Mouse (Mus musculus): ENCODE measurements at regions not wholly inside any gene's neighbourhood (a gene's known extent, or its start where the extent isn't known, plus 50 kb on each side); places are given as distances from the start of the nearest gene placed in this dataset.

DNA sequence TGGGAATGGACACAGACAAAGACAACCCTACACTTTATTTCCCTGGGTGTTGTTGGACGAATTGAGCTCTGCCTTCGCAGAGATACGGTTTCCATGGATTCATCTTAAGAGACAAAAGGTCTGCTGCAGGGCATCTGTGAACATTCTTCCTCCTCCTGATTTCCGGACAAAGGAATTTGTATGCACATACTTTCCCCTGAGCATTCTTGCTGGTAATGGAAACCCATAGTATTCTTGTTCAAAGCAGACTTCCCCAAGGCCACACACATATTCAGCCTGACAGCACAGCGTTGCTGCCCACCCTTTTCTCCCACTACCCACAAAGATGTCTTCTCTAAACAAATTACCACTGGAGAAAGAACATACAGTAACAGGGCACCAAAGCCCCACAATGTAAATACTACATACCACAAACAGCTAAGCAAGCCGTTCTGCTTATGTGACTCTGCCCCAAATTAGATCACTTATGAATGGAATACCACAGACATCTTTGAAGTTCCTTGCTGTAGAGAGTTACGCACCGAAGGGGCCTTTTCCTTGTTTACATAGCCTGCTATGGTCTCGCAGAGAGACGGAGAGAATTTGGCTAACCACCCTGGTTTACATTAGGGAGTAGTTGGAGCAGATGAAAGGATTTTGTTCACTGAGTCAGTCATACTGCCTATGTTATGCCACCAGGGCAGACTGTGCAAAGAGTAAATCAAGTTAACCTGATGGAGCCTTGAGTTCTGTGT lies 96.0 kb upstream of the Tas2r134 start:
- Histone ChIP-seq H3K27ac (ENCODE audit: low read length) (no peak overlapping the region), H3K4me3 (ENCODE audit: low read length) (no peak overlapping the region), H3K4me1 (ENCODE audit: insufficient read depth, low read length) (peaks cover 13% of the 10 kb centered on the region; the same call in 1 of the 2 replicates), H3K4me2 (replicated peaks; ENCODE audit: low read depth, low read length) (no peak overlapping the region), H3K9me3 (ENCODE audit: low read length) (no peaks in the 10 kb centered on the region), H3K9ac (replicated peaks; ENCODE audit: low read length) (no peak overlapping the region), H3K27me3 (ENCODE audit: insufficient read depth, low read length) (no peaks in the 10 kb centered on the region), H3K36me3 (ENCODE audit: insufficient read depth, low read length) (no peaks in the 10 kb centered on the region)
- WGBS = 44% methylated on average over 10 of the region's 10 CpGs
- ATAC-seq (ENCODE audit: low FRiP score, low TSS enrichment) = no peak

DNA sequence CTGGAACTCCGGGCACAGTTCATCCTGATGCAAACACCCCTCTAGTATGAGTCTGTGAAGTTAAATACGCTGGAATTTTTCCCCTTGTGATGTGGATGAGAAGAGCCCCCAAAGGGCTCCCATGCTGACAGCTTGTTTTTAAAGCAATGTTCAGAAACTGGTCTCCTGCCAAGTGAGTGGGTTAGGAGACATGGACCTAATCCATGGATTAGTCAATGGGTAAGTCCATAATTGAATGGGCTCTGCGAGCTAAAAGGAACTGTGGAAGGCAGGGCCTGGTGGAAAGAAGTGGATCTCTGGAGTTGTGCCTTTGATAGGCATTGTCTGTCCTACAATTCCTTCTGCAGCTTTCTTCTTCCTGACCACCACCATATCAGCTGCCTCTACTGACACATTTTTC lies 104.5 kb upstream of the Tas2r134 start:
- H3K4me3 ChIP-seq (ENCODE audit: low read length) = no peak overlapping the region
- H3K9me3 ChIP-seq (ENCODE audit: low read length) = no peaks in the 10 kb centered on the region
- H3K4me2 ChIP-seq (replicated peaks; ENCODE audit: low read depth, low read length) = no peak overlapping the region
- no peak for ATAC-seq (ENCODE audit: low FRiP score, low TSS enrichment)
- 86% methylated on average over 3 of the region's 3 CpGs for WGBS
- H3K36me3 ChIP-seq (ENCODE audit: insufficient read depth, low read length) = no peaks in the 10 kb centered on the region
- H3K27ac ChIP-seq (ENCODE audit: low read length) = no peak overlapping the region
- H3K27me3 ChIP-seq (ENCODE audit: insufficient read depth, low read length) = no peaks in the 10 kb centered on the region
- no peak overlapping the region for H3K9ac ChIP-seq (replicated peaks; ENCODE audit: low read length)
- no peaks in the 10 kb centered on the region for H3K4me1 ChIP-seq (ENCODE audit: insufficient read depth, low read length)

DNA sequence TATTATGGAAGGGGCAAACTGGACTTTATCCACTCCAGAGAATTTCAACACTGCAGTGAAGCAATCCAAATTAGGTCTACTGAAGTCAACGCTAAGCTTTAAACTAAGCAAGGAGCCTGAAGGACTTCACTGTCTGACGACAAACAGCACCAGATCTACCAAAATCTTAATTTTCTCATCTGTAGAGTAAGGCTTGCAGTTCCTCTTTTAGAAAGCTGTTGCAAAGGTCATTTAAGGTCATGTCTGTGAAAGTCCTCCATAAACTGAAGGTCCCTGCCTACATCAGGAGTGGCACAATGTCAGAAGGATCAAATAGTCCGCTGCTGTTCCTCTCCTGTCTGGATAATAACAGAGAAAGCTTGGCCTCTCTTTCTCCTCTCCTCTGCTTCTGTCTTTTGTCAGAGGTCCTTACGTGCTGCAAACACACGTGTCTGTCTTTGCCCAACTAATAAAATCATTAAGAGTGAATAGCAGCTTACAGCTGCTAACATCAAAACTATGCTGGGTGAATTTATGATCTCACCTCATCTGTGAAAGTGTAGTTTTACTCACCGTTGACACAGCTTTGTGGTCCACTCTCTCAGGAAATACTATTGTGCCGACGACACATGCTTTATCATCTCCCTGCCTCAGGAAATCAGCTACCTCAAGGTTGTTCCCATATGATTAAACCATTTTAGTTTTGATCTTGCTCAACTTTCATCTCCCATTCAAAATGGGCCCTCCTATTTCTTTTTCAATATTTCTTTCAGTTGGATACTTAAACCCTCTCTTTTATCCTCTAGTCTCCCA lies 117.9 kb upstream of the Tas2r134 start:
- no peaks in the 10 kb centered on the region for H3K27me3 ChIP-seq (ENCODE audit: insufficient read depth, low read length)
- WGBS = 50% methylated on average over 8 of the region's 8 CpGs
- H3K9me3 ChIP-seq (ENCODE audit: low read length) = no peaks in the 10 kb centered on the region
- no peaks in the 10 kb centered on the region for H3K4me1 ChIP-seq (ENCODE audit: insufficient read depth, low read length)
- no peak overlapping the region for H3K4me3 ChIP-seq (ENCODE audit: low read length)
- ATAC-seq (ENCODE audit: low FRiP score, low TSS enrichment) = no peak
- H3K4me2 ChIP-seq (replicated peaks; ENCODE audit: low read depth, low read length) = no peak overlapping the region
- no peak overlapping the region for H3K27ac ChIP-seq (ENCODE audit: low read length)
- H3K36me3 ChIP-seq (ENCODE audit: insufficient read depth, low read length) = no peaks in the 10 kb centered on the region
- H3K9ac ChIP-seq (replicated peaks; ENCODE audit: low read length) = no peak overlapping the region

DNA sequence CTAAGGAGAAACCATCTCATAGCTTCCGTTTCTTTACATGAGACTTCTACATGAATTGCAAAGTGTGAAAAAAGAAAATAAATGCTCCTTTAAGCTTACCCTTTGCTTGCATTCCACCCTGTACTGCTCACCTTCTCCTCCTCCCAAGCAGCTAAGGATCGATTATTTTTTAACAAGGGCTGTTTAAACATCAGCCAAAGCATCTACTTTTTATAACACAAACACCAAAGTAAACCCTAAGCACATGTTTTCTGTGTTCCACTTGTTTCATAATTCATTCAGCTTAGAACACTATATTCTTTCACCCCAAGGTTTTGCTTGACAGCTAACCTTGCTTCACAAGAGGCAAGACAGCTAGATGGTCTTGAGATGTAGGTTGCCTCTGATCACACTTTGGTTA lies 129.4 kb upstream of the Tas2r134 start:
- no peak overlapping the region for H3K9ac ChIP-seq (replicated peaks; ENCODE audit: low read length)
- no peaks in the 10 kb centered on the region for H3K36me3 ChIP-seq (ENCODE audit: insufficient read depth, low read length)
- no peak for ATAC-seq (ENCODE audit: low FRiP score, low TSS enrichment)
- WGBS = 76% methylated on average over 2 of the region's 2 CpGs
- no peaks in the 10 kb centered on the region for H3K27me3 ChIP-seq (ENCODE audit: insufficient read depth, low read length)
- H3K9me3 ChIP-seq (ENCODE audit: low read length) = no peaks in the 10 kb centered on the region
- no peak overlapping the region for H3K4me2 ChIP-seq (replicated peaks; ENCODE audit: low read depth, low read length)
- no peak overlapping the region for H3K27ac ChIP-seq (ENCODE audit: low read length)
- H3K4me3 ChIP-seq (ENCODE audit: low read length) = no peak overlapping the region
- no peaks in the 10 kb centered on the region for H3K4me1 ChIP-seq (ENCODE audit: insufficient read depth, low read length)

DNA sequence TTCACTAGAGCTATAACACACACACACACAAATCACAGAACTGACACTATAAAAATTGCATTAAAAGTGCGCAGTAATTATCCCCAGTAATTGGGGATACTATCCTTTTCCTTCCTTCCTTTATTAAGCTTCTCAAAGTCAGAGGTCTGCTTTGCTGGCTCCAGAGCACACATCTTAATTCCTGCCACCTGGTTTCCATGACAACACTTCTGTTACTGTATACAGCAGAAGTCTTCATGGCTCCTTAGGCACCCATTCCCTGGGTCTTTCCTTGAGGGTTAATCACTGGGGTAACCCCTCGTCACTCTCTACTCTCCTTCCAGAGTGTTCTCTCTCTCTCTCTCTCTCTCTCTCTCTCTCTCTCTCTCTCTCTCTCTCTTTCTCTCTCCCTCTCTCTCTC lies 153.6 kb upstream of the Tas2r134 start:
- no peak overlapping the region for H3K4me3 ChIP-seq (ENCODE audit: low read length)
- ATAC-seq (ENCODE audit: low FRiP score, low TSS enrichment) = no peak
- 72% methylated on average over 2 of the region's 2 CpGs for WGBS

DNA sequence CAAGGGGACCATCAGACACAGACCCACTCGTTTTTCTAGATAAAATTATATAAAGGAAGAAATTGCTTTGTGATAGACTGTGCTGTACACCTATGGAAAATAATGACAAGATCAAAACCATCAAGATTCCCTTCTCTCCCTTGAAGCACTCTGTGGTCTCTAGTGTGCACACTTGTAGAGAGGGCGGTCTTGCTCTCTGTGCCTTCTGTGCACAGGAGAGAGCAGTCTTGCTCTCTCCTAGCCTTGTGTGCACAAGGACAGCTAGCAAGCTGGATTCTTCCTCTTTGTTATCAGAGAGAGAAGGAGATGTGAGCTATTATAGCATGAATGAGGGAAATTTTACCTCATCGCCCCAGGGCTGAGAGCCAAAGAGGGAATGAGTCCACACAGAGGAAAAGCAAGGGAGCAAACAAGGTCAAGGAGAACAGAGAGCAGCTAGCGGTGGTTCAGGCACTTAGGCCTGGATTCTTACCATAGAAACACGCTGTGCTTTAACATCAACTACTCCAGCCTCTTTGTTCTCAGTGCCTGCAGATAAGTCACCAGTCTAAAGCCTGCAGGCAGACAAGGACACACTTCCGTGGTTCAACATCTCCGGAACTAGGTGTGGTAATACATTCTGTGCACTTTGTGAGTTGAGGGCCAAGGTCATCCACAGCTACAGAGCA lies 160.2 kb upstream of the Tas2r134 start:
- 73% methylated on average over 7 of the region's 7 CpGs for WGBS
- Histone ChIP-seq H3K4me2 (replicated peaks; ENCODE audit: low read depth, low read length) (no peak overlapping the region), H3K4me1 (ENCODE audit: insufficient read depth, low read length) (0 out of 2 replicates have a peak, but pooled peaks cover 4% of the 10 kb centered on the region), H3K27ac (ENCODE audit: low read length) (no peak overlapping the region), H3K36me3 (ENCODE audit: insufficient read depth, low read length) (no peaks in the 10 kb centered on the region), H3K9ac (replicated peaks; ENCODE audit: low read length) (no peak overlapping the region), H3K4me3 (ENCODE audit: low read length) (no peak overlapping the region), H3K27me3 (ENCODE audit: insufficient read depth, low read length) (no peaks in the 10 kb centered on the region), H3K9me3 (ENCODE audit: low read length) (no peaks in the 10 kb centered on the region)
- ATAC-seq (ENCODE audit: low FRiP score, low TSS enrichment) = no peak

More for the DNA sequence above, 153.6 kb upstream of the Tas2r134 start:
- no peaks in the 10 kb centered on the region for H3K27me3 ChIP-seq (ENCODE audit: insufficient read depth, low read length)
- no peak overlapping the region for H3K4me2 ChIP-seq (replicated peaks; ENCODE audit: low read depth, low read length)
- H3K9me3 ChIP-seq (ENCODE audit: low read length) = no peaks in the 10 kb centered on the region
- no peak overlapping the region for H3K27ac ChIP-seq (ENCODE audit: low read length)
- 0 out of 2 replicates have a peak, but pooled peaks cover 4% of the 10 kb centered on the region for H3K4me1 ChIP-seq (ENCODE audit: insufficient read depth, low read length)
- H3K36me3 ChIP-seq (ENCODE audit: insufficient read depth, low read length) = no peaks in the 10 kb centered on the region
- no peak overlapping the region for H3K9ac ChIP-seq (replicated peaks; ENCODE audit: low read length)

DNA sequence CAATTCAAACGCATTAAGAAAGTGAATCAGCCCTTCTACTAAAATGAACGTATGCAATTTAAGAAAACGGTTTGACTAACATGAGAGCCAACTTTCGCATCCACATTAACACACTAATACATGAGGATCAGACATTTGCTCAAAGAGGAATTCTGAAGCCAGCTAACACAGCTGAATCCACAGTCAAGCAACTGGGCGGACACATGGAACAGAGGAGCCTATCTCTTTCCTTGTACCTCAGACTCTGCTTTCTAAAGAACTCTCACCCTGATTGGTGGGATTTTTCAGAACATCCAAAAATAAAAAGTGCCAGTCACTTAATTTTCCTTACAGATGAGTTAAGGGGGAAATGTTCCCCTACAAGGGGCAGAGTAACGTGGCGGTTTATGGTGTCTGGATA lies 161.3 kb upstream of the Tas2r134 start:
- no peak for ATAC-seq (ENCODE audit: low FRiP score, low TSS enrichment)
- WGBS = 92% methylated on average over 7 of the region's 7 CpGs
- H3K27me3 ChIP-seq (ENCODE audit: insufficient read depth, low read length) = no peaks in the 10 kb centered on the region
- H3K36me3 ChIP-seq (ENCODE audit: insufficient read depth, low read length) = no peaks in the 10 kb centered on the region
- H3K9me3 ChIP-seq (ENCODE audit: low read length) = no peaks in the 10 kb centered on the region
- H3K4me1 ChIP-seq (ENCODE audit: insufficient read depth, low read length) = no peaks in the 10 kb centered on the region
- no peak overlapping the region for H3K4me2 ChIP-seq (replicated peaks; ENCODE audit: low read depth, low read length)
- H3K9ac ChIP-seq (replicated peaks; ENCODE audit: low read length) = no peak overlapping the region
- H3K27ac ChIP-seq (ENCODE audit: low read length) = no peak overlapping the region
- no peak overlapping the region for H3K4me3 ChIP-seq (ENCODE audit: low read length)

DNA sequence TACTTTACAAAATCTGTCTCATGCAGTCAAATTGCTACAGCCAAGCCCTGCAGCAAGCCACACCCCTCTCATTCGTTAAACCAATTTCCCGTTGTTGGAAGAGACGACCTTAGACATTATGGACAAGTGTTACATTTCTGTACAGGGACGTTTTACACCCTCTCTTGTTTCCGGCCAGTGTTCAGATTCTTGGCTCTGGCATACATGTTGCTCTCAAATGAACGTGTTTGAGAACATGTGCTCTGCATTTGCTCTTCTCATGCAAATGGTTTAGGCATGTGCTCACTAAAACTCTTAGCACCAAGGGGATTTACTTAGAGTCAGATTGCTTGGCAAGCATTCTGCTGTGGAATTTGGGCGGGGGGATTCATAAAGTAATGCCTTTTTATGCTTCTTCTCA lies 161.7 kb upstream of the Tas2r134 start:
- Histone ChIP-seq H3K27ac (ENCODE audit: low read length) (no peak overlapping the region), H3K9ac (replicated peaks; ENCODE audit: low read length) (no peak overlapping the region), H3K4me2 (replicated peaks; ENCODE audit: low read depth, low read length) (no peak overlapping the region), H3K4me3 (ENCODE audit: low read length) (no peak overlapping the region), H3K4me1 (ENCODE audit: insufficient read depth, low read length) (no peaks in the 10 kb centered on the region), H3K27me3 (ENCODE audit: insufficient read depth, low read length) (no peaks in the 10 kb centered on the region), H3K36me3 (ENCODE audit: insufficient read depth, low read length) (no peaks in the 10 kb centered on the region), H3K9me3 (ENCODE audit: low read length) (no peaks in the 10 kb centered on the region)
- ATAC-seq (ENCODE audit: low FRiP score, low TSS enrichment) = no peak
- WGBS = 55% methylated on average over 7 of the region's 7 CpGs

DNA sequence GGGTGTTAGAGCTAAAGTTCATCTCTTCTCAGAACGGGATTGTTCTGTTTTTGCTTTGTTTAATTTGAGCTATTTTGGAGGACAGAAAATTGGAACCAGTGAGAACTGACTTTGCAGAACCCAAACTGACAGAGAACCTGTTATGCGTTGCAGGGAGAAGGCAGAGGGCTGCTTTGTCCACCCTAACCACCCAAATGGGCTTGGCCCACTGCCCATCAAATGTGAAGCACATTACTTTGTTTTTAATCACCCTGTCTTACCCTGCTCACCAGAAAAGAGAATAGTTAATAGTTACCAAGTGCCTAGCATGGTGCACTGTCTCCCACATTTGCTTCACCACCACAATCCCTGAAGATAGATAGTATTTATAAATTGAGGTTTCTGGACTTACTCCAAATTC lies 163.0 kb upstream of the Tas2r134 start:
- Histone ChIP-seq H3K4me1 (ENCODE audit: insufficient read depth, low read length) (no peaks in the 10 kb centered on the region), H3K4me2 (replicated peaks; ENCODE audit: low read depth, low read length) (no peak overlapping the region), H3K4me3 (ENCODE audit: low read length) (no peak overlapping the region), H3K27me3 (ENCODE audit: insufficient read depth, low read length) (no peaks in the 10 kb centered on the region), H3K27ac (ENCODE audit: low read length) (no peak overlapping the region), H3K9ac (replicated peaks; ENCODE audit: low read length) (no peak overlapping the region), H3K36me3 (ENCODE audit: insufficient read depth, low read length) (no peaks in the 10 kb centered on the region), H3K9me3 (ENCODE audit: low read length) (no peaks in the 10 kb centered on the region)
- ATAC-seq (ENCODE audit: low FRiP score, low TSS enrichment) = no peak
- WGBS = 81% methylated on average over 2 of the region's 2 CpGs

DNA sequence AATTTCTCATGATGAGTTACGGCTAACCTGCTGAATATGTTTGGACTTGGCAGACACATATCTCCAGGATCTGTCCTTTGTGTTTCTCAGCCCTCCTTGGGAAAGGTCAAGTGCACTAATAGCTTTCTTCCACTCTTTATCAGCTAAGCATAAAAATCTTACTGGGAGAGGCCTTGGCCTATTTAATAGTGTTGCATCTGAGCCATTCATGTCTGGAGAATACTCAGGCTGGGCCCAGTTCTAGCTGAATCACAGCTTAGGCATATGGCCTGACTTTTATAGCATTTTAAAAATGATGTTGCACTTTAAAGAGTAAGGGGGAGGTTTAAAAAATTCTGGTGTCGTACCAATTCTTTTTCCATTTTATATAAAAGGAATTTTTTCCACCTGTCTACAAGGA lies 166.4 kb upstream of the Tas2r134 start:
- H3K9me3 ChIP-seq (ENCODE audit: low read length) = no peaks in the 10 kb centered on the region
- WGBS = 85% methylated on average over 2 of the region's 2 CpGs
- no peaks in the 10 kb centered on the region for H3K36me3 ChIP-seq (ENCODE audit: insufficient read depth, low read length)
- H3K9ac ChIP-seq (replicated peaks; ENCODE audit: low read length) = no peak overlapping the region
- H3K4me3 ChIP-seq (ENCODE audit: low read length) = no peak overlapping the region
- H3K4me2 ChIP-seq (replicated peaks; ENCODE audit: low read depth, low read length) = no peak overlapping the region
- ATAC-seq (ENCODE audit: low FRiP score, low TSS enrichment) = no peak
- H3K4me1 ChIP-seq (ENCODE audit: insufficient read depth, low read length) = no peaks in the 10 kb centered on the region
- H3K27ac ChIP-seq (ENCODE audit: low read length) = no peak overlapping the region
- H3K27me3 ChIP-seq (ENCODE audit: insufficient read depth, low read length) = no peaks in the 10 kb centered on the region

Measured in kidney, embryonic 16.5 days (tissue).